Mouse (Mus musculus): ENCODE results near the gene Zfp60.

- TF ChIP-seq TCF12 (IDR thresholded peaks at IDR 0.05; ENCODE audit: insufficient read depth, poor library complexity, severe bottlenecking) (no peak), MYOG (IDR thresholded peaks at IDR 0.05; ENCODE audit: control insufficient read depth in 1 of 3, insufficient read depth in 1 of 3, insufficient read length in 2 of 3, low read depth in 2 of 3) (no peak), POLR2A (IDR thresholded peaks at IDR 0.05; ENCODE audit: insufficient read length, low read depth) (no peak), MYOD1 (IDR thresholded peaks at IDR 0.05; ENCODE audit: control insufficient read depth in 1 of 3, insufficient read length in 2 of 3, low read depth in 2 of 3) (no peak), TCF3 (IDR thresholded peaks at IDR 0.05; ENCODE audit: insufficient read length, low read depth) (no peak), CEBPB (IDR thresholded peaks at IDR 0.05; ENCODE audit: insufficient read depth, poor library complexity, severe bottlenecking) (no peak), MAX (IDR thresholded peaks at IDR 0.05; ENCODE audit: low read depth) (no peak), USF1 (IDR thresholded peaks at IDR 0.05; ENCODE audit: low read depth) (no peak), REST (IDR thresholded peaks at IDR 0.05; ENCODE audit: insufficient read depth, insufficient read length) (no peak)
These were observed 9.2 kb upstream of the Zfp60 start for GRCm38 (mm10) chr7:27721951-27722350.

Measured in myocyte (in vitro differentiated cells).